Mouse (Mus musculus) embryonic facial prominence, embryonic 11.5 days (tissue): Measurements from ENCODE around the gene Fthl17e. TPM values are rescaled to one million over a fixed set of nuclear protein-coding genes. Genes with fewer than 3 reads are reported as not detected.
"Not testable (repeated sequence)": the region's sequence is repeated elsewhere in the genome, so short reads cannot be mapped to it uniquely, and the experiment has no call there.

Source experiments
- ATAC-seq: fragments of 200-750 bp; cut with Nextera tagmentation; replicated peaks from 2 replicates; pipeline ENCODE4 v1.8.0; 2017; ENCODE audit warnings: low read depth; ENCODE audit not compliant: insufficient number of reproducible peaks, low FRiP score, low TSS enrichment
- DNase-seq: peaks from one replicate; pipeline ENCODE4 v3.0.0-alpha.2; 2015; ENCODE audit warnings: low spot score
- H3K27ac ChIP-seq: fragments of 300-500 bp; sonication (generic); replicated peaks from 2 replicates; pipeline ENCODE4 v1.5.1; 2014; ENCODE audit warnings: mild to moderate bottlenecking, low read depth, low read length, control low read depth
- H3K27me3 ChIP-seq: fragments of 300-500 bp; sonication (generic); 2 replicates; pipeline ENCODE4 v1.6.1; 2014; ENCODE audit warnings: mild to moderate bottlenecking, low read length, moderate library complexity, mixed read lengths; ENCODE audit not compliant: control insufficient read depth, insufficient read depth
- H3K36me3 ChIP-seq: fragments of 300-500 bp; sonication (generic); replicated peaks from 2 replicates; pipeline ENCODE4 v1.6.1; 2014; ENCODE audit warnings: low read depth, mild to moderate bottlenecking, low read length, moderate library complexity, mixed read lengths; ENCODE audit not compliant: control insufficient read depth, insufficient read depth
- H3K4me1 ChIP-seq: fragments of 300-500 bp; sonication (generic); 2 replicates; pipeline ENCODE4 v1.6.1; 2014; ENCODE audit warnings: low read length, mixed read lengths; ENCODE audit not compliant: control insufficient read depth, insufficient read depth
- H3K4me2 ChIP-seq: fragments of 300-500 bp; sonication (generic); 2 replicates; pipeline ENCODE4 v1.6.1; 2014; ENCODE audit warnings: low read depth, mild to moderate bottlenecking, control low read depth, low read length, moderate library complexity
- H3K4me3 ChIP-seq: fragments of 300-500 bp; sonication (generic); 2 replicates; pipeline ENCODE4 v1.5.1; 2014; ENCODE audit warnings: low read depth, low read length, control low read depth
- H3K9ac ChIP-seq: fragments of 300-500 bp; sonication (generic); replicated peaks from 2 replicates; pipeline ENCODE4 v1.6.1; 2014; ENCODE audit warnings: mild to moderate bottlenecking, control low read depth, low read length
- H3K9me3 ChIP-seq: fragments of 300-500 bp; sonication (generic); replicated peaks from 2 replicates; pipeline ENCODE4 v1.6.1; 2016; ENCODE audit warnings: mild to moderate bottlenecking, low read length, inconsistent platforms, mixed read lengths; ENCODE audit not compliant: control insufficient read depth
- WGBS: fragments of 180-500 bp; shearing (Covaris S2); extraction: QIAGEN DNeasy Blood & Tissue Kit; methylation state at CpG from one replicate; pipeline ENCODE4 v1.1.7; 2014; 5-methylcytosine and 5-hydroxymethylcytosine counted together
- polyA plus RNA-seq: library from polyadenylated mRNA; unstranded; fragments of >200 nt; fragmentation: Nextera tagmentation; extraction: Ambion mirVana; gene quantifications from 2 replicates; pipeline ENCODE4 v1.2.1, GENCODE M21; 2014

The Fthl17e gene
- polyA plus RNA-seq, 1 experiment from 2014 or later: not detected

GRCm38 (mm10) chrX:9077699-9078098 lies 44.4 kb downstream of the Fthl17e start:
- not testable (repeated sequence) for H3K4me2 ChIP-seq, H3K9me3 ChIP-seq, H3K27me3 ChIP-seq, H3K27ac ChIP-seq, H3K9ac ChIP-seq, H3K4me3 ChIP-seq, H3K4me1 ChIP-seq, ATAC-seq, H3K36me3 ChIP-seq
- DNase-seq: peak; percentile 2
- WGBS: 15% methylated on average over 7 of the region's 10 CpGs

Other genes starting within 250 kb of the Fthl17e start
- gene Ssxb5, start 229.8 kb upstream of the Fthl17e start, polyA plus RNA-seq: not detected in 2 replicates
- not detected in 2 replicates for gene Gm6592, start 189.5 kb upstream of the Fthl17e start, polyA plus RNA-seq
- not detected in 2 replicates for gene Gm5751, start 159.2 kb upstream of the Fthl17e start, polyA plus RNA-seq
- gene B630019K06Rik, start 141.1 kb upstream of the Fthl17e start, polyA plus RNA-seq: 5.5 and 5.8 TPM in 2 replicates
- gene Fthl17b, start 70.5 kb upstream of the Fthl17e start, polyA plus RNA-seq: not detected in 2 replicates
- not detected in 2 replicates for gene Fthl17c, start 56.9 kb upstream of the Fthl17e start, polyA plus RNA-seq
- not detected in 2 replicates for gene Fthl17d, start 46.7 kb upstream of the Fthl17e start, polyA plus RNA-seq
- not detected in 2 replicates for gene Fthl17f, start 29.5 kb downstream of the Fthl17e start, polyA plus RNA-seq
- gene 4930402K13Rik, start 71.1 kb downstream of the Fthl17e start, polyA plus RNA-seq: not detected in 2 replicates
- 0.29 and 0.50 TPM in 2 replicates for gene Lancl3, start 166.4 kb downstream of the Fthl17e start, polyA plus RNA-seq
- 0.34 TPM in 1 of 2 replicates, not detected in the other for gene Gm14862, start 223.4 kb downstream of the Fthl17e start, polyA plus RNA-seq
- gene Xk, start 239.3 kb downstream of the Fthl17e start, polyA plus RNA-seq: 2.4 and 2.9 TPM in 2 replicates